In the genomic region with DNA sequence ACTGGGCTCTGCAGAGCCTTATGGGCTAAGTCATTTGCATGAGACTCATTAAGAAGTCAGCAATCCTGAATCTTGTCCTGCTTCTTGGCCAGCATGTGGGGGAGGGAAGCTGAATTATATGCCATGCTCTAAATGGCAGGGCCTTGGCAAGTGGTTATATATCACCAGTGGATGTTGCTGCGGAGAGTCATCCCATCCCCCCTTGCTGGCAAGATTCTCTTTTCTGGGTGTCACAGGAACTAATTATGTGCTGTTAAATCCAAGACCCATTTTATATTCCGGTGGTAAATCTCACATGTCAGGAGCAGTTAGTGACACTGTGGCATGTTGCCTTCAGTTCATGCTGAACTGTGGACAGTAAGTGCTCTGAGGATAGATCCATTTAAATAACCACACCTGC, we compare ENCODE assay signal across 17 mouse cellular contexts. TPM values are rescaled to one million over a fixed set of nuclear protein-coding genes. Genes with fewer than 3 reads are reported as not detected.
DNase-seq lines count a peak whose midpoint lies in the region; ATAC-seq and TF ChIP-seq lines count a peak whose summit lies in the region.
"Had no signal": no experiment of that assay in that cellular context is flagged by ENCODE, and none has a peak within 500 bp of the region (broad histone marks: within the 10 kb centered on the region; RNA-seq: fewer than 3 reads in every experiment).

No protein-coding gene starts in this region.

- no peaks in the 10 kb centered on the region; the same call in 1 of the 2 replicates for H3K4me1 ChIP-seq in heart, adult 2 months (ENCODE audit: control insufficient read depth, insufficient read depth, low read length)
- 0 out of 2 replicates have a peak, but pooled peaks cover 2% of the 10 kb centered on the region for H3K4me1 ChIP-seq in kidney, embryonic 14.5 days (ENCODE audit: control insufficient read depth, insufficient read depth, low read length)
- H3K4me1 ChIP-seq in neural tube, embryonic 12.5 days = peaks cover 18% of the 10 kb centered on the region
- H3K4me1 ChIP-seq: intestine, embryonic 15.5 days had no signal

- no peak overlapping the region for H3K4me3 ChIP-seq in heart, adult 2 months
- no peak overlapping the region for H3K4me3 ChIP-seq in kidney, embryonic 14.5 days (ENCODE audit: low read length)
- no peak overlapping the region for H3K4me3 ChIP-seq in neural tube, embryonic 12.5 days
- H3K4me3 ChIP-seq: intestine, embryonic 15.5 days; limb, embryonic 12.5 days had no signal

- no peak overlapping the region for H3K9ac ChIP-seq in heart, adult 2 months (ENCODE audit: low read depth, low read length)
- H3K9ac ChIP-seq in kidney, embryonic 14.5 days (ENCODE audit: low read depth, low read length) = no peak overlapping the region
- H3K9ac ChIP-seq in neural tube, embryonic 12.5 days = no peak overlapping the region
- H3K9ac ChIP-seq: intestine, embryonic 15.5 days; limb, embryonic 12.5 days; liver, embryonic 14.5 days had no signal

- TF ChIP-seq POLR2A in heart, adult 2 months (IDR thresholded peaks at IDR 0.05; ENCODE audit: insufficient read depth, low read depth, low read length) = no peak

- H3K27me3 ChIP-seq in heart, adult 2 months (ENCODE audit: control insufficient read depth, insufficient read depth, low read length) = no peaks in the 10 kb centered on the region
- H3K27me3 ChIP-seq in kidney, embryonic 14.5 days (ENCODE audit: control insufficient read depth, insufficient read depth, low read length) = no peaks in the 10 kb centered on the region
- no peaks in the 10 kb centered on the region for H3K27me3 ChIP-seq in neural tube, embryonic 12.5 days (replicated peaks)
- H3K27me3 ChIP-seq: intestine, embryonic 15.5 days; limb, embryonic 12.5 days had no signal

- ATAC-seq in kidney, embryonic 14.5 days (ENCODE audit: low FRiP score, low TSS enrichment) = no peak
- ATAC-seq in neural tube, embryonic 12.5 days (ENCODE audit: low FRiP score, low read depth) = 0 out of 2 replicates have a peak, but pooled peaks have one; percentile 6
- ATAC-seq: activated CD4-positive, CD25-positive, alpha-beta regulatory T cell, adult 4 months; intestine, embryonic 15.5 days; lung, postnatal 0 days had no signal

- peak; percentile 11 to 27 for DNase-seq in cerebellum, postnatal 10 days
- DNase-seq in cerebellum, postnatal 36 days = no peak
- DNase-seq in heart, adult 11 months = peak; percentile 55
- DNase-seq in heart, adult 2 months = no peak
- DNase-seq in kidney, postnatal 14 days = peak; percentile 24
- DNase-seq in retina, postnatal 1 day = no peak
- DNase-seq: cerebellum, adult 11-12 months; embryo, embryonic 11 days; heart, postnatal 10 days; right cerebral cortex, postnatal 4 days had no signal

- 73% methylated on average over 2 of the region's 2 CpGs for WGBS in heart, adult 2 months
- WGBS in kidney, embryonic 14.5 days = 54% methylated on average over 2 of the region's 2 CpGs
- WGBS in neural tube, embryonic 12.5 days = 60% methylated on average over 2 of the region's 2 CpGs

- intact Hi-C loops in heart, adult 2 months (cut with DNase I) = no loop called here

- no peak for TF ChIP-seq CTCF in heart, adult 2 months (IDR thresholded peaks at IDR 0.05)

- no peaks in the 10 kb centered on the region for H3K9me3 ChIP-seq in kidney, embryonic 14.5 days (ENCODE audit: control insufficient read depth, low read length)
- no peaks in the 10 kb centered on the region for H3K9me3 ChIP-seq in neural tube, embryonic 12.5 days
- H3K9me3 ChIP-seq: intestine, embryonic 15.5 days; limb, embryonic 12.5 days had no signal

- no peaks in the 10 kb centered on the region for H3K36me3 ChIP-seq in heart, adult 2 months (ENCODE audit: control insufficient read depth, insufficient read depth, low read length)
- no peaks in the 10 kb centered on the region for H3K36me3 ChIP-seq in kidney, embryonic 14.5 days (ENCODE audit: control insufficient read depth, insufficient read depth, low read length)
- no peaks in the 10 kb centered on the region for H3K36me3 ChIP-seq in neural tube, embryonic 12.5 days
- H3K36me3 ChIP-seq: intestine, embryonic 15.5 days; limb, embryonic 12.5 days had no signal

- TF ChIP-seq EP300 in heart, adult 2 months (IDR thresholded peaks at IDR 0.05; ENCODE audit: insufficient read depth, low read depth, low read length) = no peak

- H3K27ac ChIP-seq in heart, adult 2 months = no peak overlapping the region
- H3K27ac ChIP-seq in kidney, embryonic 14.5 days (ENCODE audit: low read depth, low read length) = no peak overlapping the region
- no peak overlapping the region for H3K27ac ChIP-seq in neural tube, embryonic 12.5 days
- H3K27ac ChIP-seq: intestine, embryonic 15.5 days; limb, embryonic 12.5 days; liver, embryonic 14.5 days had no signal

- H3K4me2 ChIP-seq in kidney, embryonic 14.5 days (replicated peaks; ENCODE audit: low read depth, low read length) = no peak overlapping the region
- H3K4me2 ChIP-seq in neural tube, embryonic 12.5 days (replicated peaks) = no peak overlapping the region
- H3K4me2 ChIP-seq: intestine, embryonic 15.5 days; limb, embryonic 12.5 days had no signal

- H3K79me2 ChIP-seq in heart, adult 2 months (replicated peaks; ENCODE audit: control insufficient read depth, insufficient read depth, low read length) = no peaks in the 10 kb centered on the region

RNA-seq across cellular contexts. Expression of gene Osbpl6, which starts 31.1 kb away (rescaled TPM):
- 10 to 100 TPM; 11.4 to 13.5 TPM for total RNA-seq in heart, adult 2 months (2021)
- 5.9 and 7.4 TPM in 2 replicates for polyA plus RNA-seq in heart, adult 2 months (2012; rRNA removed)
- 13.2 and 17.5 TPM in 2 replicates for polyA plus RNA-seq in kidney, embryonic 14.5 days (2014; fragmentation: Nextera tagmentation; extraction: Ambion mirVana)
- 26.4 and 33.1 TPM in 2 replicates for polyA plus RNA-seq in neural tube, embryonic 12.5 days (2016; fragmentation: Nextera tagmentation; extraction: Ambion mirVana)
- polyA plus RNA-seq: activated CD4-positive, CD25-positive, alpha-beta regulatory T cell, adult 4 months had no signal

Comparison
In these comparisons a context has a peak if more than half of its experiments do, and no peak if none do; other contexts are left out.
1. DNase-seq: peak in cerebellum, postnatal 10 days (2 of 2), heart, adult 11 months (single experiment) and kidney, postnatal 14 days (single experiment); none in cerebellum, postnatal 36 days (0 of 2), heart, adult 2 months (0 of 2) and retina, postnatal 1 day (single experiment).